Mouse (Mus musculus) hindbrain, embryonic 16.5 days (tissue): ENCODE measurements around the gene Cd6. TPM values are rescaled to one million over a fixed set of nuclear protein-coding genes. Genes with fewer than 3 reads are reported as not detected.

Source experiments
- ATAC-seq: fragments of 200-750 bp; cut with Nextera tagmentation; 2 replicates; pipeline ENCODE4 v1.8.0; 2017; ENCODE audit warnings: moderate TSS enrichment, moderate library complexity
- H3K27ac ChIP-seq: fragments of 300-500 bp; sonication (generic); 2 replicates; pipeline ENCODE4 v1.5.1; 2014; ENCODE audit warnings: low read depth, mild to moderate bottlenecking, control low read depth, low read length, moderate library complexity
- H3K27me3 ChIP-seq: fragments of 300-500 bp; sonication (generic); replicated peaks from 2 replicates; pipeline ENCODE4 v1.6.1; 2014; ENCODE audit warnings: low read length; ENCODE audit not compliant: control insufficient read depth, insufficient read depth
- H3K36me3 ChIP-seq: fragments of 300-500 bp; sonication (generic); 2 replicates; pipeline ENCODE4 v1.6.1; 2014; ENCODE audit warnings: mild to moderate bottlenecking, low read length, moderate library complexity, mixed read lengths; ENCODE audit not compliant: control insufficient read depth, insufficient read depth
- H3K4me1 ChIP-seq: fragments of 300-500 bp; sonication (generic); 2 replicates; pipeline ENCODE4 v1.6.1; 2014; ENCODE audit warnings: low read depth, low read length; ENCODE audit not compliant: control insufficient read depth, insufficient read depth
- H3K4me2 ChIP-seq: fragments of 300-500 bp; sonication (generic); 2 replicates; pipeline ENCODE4 v1.6.1; 2014; ENCODE audit warnings: mild to moderate bottlenecking, low read length, control low read depth, moderate library complexity
- H3K4me3 ChIP-seq: fragments of 300-500 bp; sonication (generic); 2 replicates; pipeline ENCODE4 v1.5.1; 2014; ENCODE audit warnings: mild to moderate bottlenecking, low read length, control low read depth, moderate library complexity
- H3K9ac ChIP-seq: fragments of 300-500 bp; sonication (generic); 2 replicates; pipeline ENCODE4 v1.6.1; 2014; ENCODE audit warnings: low read depth, mild to moderate bottlenecking, control low read depth, low read length, moderate library complexity
- H3K9me3 ChIP-seq: fragments of 300-500 bp; sonication (generic); 2 replicates; pipeline ENCODE4 v1.6.1; 2014; ENCODE audit warnings: mild to moderate bottlenecking, low read length, moderate library complexity; ENCODE audit not compliant: control insufficient read depth
- WGBS: fragments of 180-500 bp; shearing (Covaris S2); extraction: QIAGEN DNeasy Blood & Tissue Kit; methylation state at CpG from one replicate; pipeline ENCODE4 v1.1.7; 2014; 5-methylcytosine and 5-hydroxymethylcytosine counted together
- polyA plus RNA-seq: library from polyadenylated mRNA; unstranded; fragments of >200 nt; fragmentation: Nextera tagmentation; extraction: Ambion mirVana; gene quantifications from 2 replicates; pipeline ENCODE4 v1.2.1, GENCODE M21; 2015

Cd6 gene
- not detected in 2 replicates for polyA plus RNA-seq

- Histone ChIP-seq H3K4me3 (no peak within 1 kb of the TSS), H3K36me3 (no peaks in the 10 kb centered on the region), H3K4me1 (no peaks in the 10 kb centered on the region), H3K9ac (no peak within 1 kb of the TSS), H3K9me3 (no peaks in the 10 kb centered on the region), H3K27me3 (no peaks in the 10 kb centered on the region), H3K4me2 (no peak within 1 kb of the TSS), H3K27ac (no peak within 1 kb of the TSS)
- no peak for ATAC-seq
- WGBS, result 92% methylated on average over 16 of the region's 16 CpGs
Observed at GRCm38 (mm10) chr19:10829436-10830175, at the start of gene Cd6. Gene Cd6, minus strand, starts transcription at chr19:10830058.

GRCm38 (mm10) chr19:10878201-10878837 is 48.5 kb upstream of the Cd6 start:
- H3K4me3 ChIP-seq, result no peak overlapping the region
- H3K27ac ChIP-seq, result no peak overlapping the region
- no peak overlapping the region for H3K4me2 ChIP-seq
- peaks cover 16% of the 10 kb centered on the region for H3K4me1 ChIP-seq
- no peak overlapping the region for H3K9ac ChIP-seq
- peaks cover 7% of the 10 kb centered on the region for H3K36me3 ChIP-seq
- no peak for ATAC-seq
- H3K9me3 ChIP-seq, result no peaks in the 10 kb centered on the region
- WGBS, result 91% methylated on average over 7 of the region's 7 CpGs
- H3K27me3 ChIP-seq, result no peaks in the 10 kb centered on the region

- Histone ChIP-seq H3K36me3 (peaks cover 25% of the 10 kb centered on the region), H3K27ac (no peak overlapping the region), H3K9ac (no peak overlapping the region), H3K4me1 (peaks cover 22% of the 10 kb centered on the region), H3K27me3 (no peaks in the 10 kb centered on the region), H3K4me3 (no peak overlapping the region), H3K9me3 (no peaks in the 10 kb centered on the region), H3K4me2 (no peak overlapping the region)
- ATAC-seq, result no peak
- 78% methylated on average over 14 of the region's 14 CpGs for WGBS
Observed at GRCm38 (mm10) chr19:10871328-10871961, 41.6 kb upstream of the Cd6 start.

GRCm38 (mm10) chr19:10870676-10871075 is 40.8 kb upstream of the Cd6 start:
- Histone ChIP-seq H3K27me3 (no peaks in the 10 kb centered on the region), H3K4me1 (peaks cover 22% of the 10 kb centered on the region), H3K4me2 (no peak overlapping the region), H3K4me3 (no peak overlapping the region), H3K27ac (no peak overlapping the region), H3K9ac (no peak overlapping the region), H3K9me3 (no peaks in the 10 kb centered on the region), H3K36me3 (peaks cover 31% of the 10 kb centered on the region)
- 91% methylated on average over 3 of the region's 3 CpGs for WGBS
- no peak for ATAC-seq

GRCm38 (mm10) chr19:10869886-10870527 is 40.1 kb upstream of the Cd6 start, which contains the start of gene Tmem132a:
Gene Tmem132a, minus strand, starts transcription at chr19:10869940.
- Histone ChIP-seq H3K9me3 (no peaks in the 10 kb centered on the region), H3K27ac (peak within 1 kb of the TSS; percentile 88), H3K4me3 (peak within 1 kb of the TSS; percentile 85), H3K4me1 (peaks cover 22% of the 10 kb centered on the region), H3K27me3 (no peaks in the 10 kb centered on the region), H3K9ac (peak within 1 kb of the TSS; percentile 95), H3K4me2 (peak within 1 kb of the TSS; percentile 82), H3K36me3 (peaks cover 38% of the 10 kb centered on the region)
- WGBS, result 3% methylated on average over 8 of the region's 8 CpGs
- ATAC-seq, result peak; percentile 58

GRCm38 (mm10) chr19:10869241-10869885 is 39.5 kb upstream of the Cd6 start:
- Histone ChIP-seq H3K36me3 (peaks cover 44% of the 10 kb centered on the region), H3K27me3 (no peaks in the 10 kb centered on the region)
- WGBS, result 0% methylated on average over 43 of the region's 43 CpGs

GRCm38 (mm10) chr19:10868623-10869141 is 38.8 kb upstream of the Cd6 start:
- Histone ChIP-seq H3K4me2 (peak overlapping the region; percentile 82), H3K27me3 (no peaks in the 10 kb centered on the region), H3K9me3 (no peaks in the 10 kb centered on the region), H3K4me1 (peaks cover 22% of the 10 kb centered on the region), H3K9ac (peak overlapping the region; percentile 95), H3K27ac (peak overlapping the region; percentile 88), H3K4me3 (peak overlapping the region; percentile 85), H3K36me3 (peaks cover 43% of the 10 kb centered on the region)
- ATAC-seq, result peak; percentile 40
- under 1% methylated on average over 17 of the region's 17 CpGs for WGBS

More at GRCm38 (mm10) chr19:10869241-10869885, 39.5 kb upstream of the Cd6 start:
- Histone ChIP-seq H3K4me2 (peak overlapping the region; percentile 82), H3K9ac (peak overlapping the region; percentile 95), H3K4me3 (peak overlapping the region; percentile 85), H3K4me1 (peaks cover 22% of the 10 kb centered on the region), H3K9me3 (no peaks in the 10 kb centered on the region), H3K27ac (peak overlapping the region; percentile 88)
- ATAC-seq, result peak; percentile 95

- peaks cover 22% of the 10 kb centered on the region for H3K4me1 ChIP-seq
- peak overlapping the region; percentile 95 for H3K9ac ChIP-seq
- no peaks in the 10 kb centered on the region for H3K9me3 ChIP-seq
- ATAC-seq, result 0 out of 2 replicates have a peak, but pooled peaks have one; percentile 1
- peak overlapping the region; percentile 82 for H3K4me2 ChIP-seq
- H3K4me3 ChIP-seq, result peak overlapping the region; percentile 85
- H3K27ac ChIP-seq, result peak overlapping the region; percentile 35
- peaks cover 49% of the 10 kb centered on the region for H3K36me3 ChIP-seq
- 18% methylated on average over 5 of the region's 5 CpGs for WGBS
- H3K27me3 ChIP-seq, result no peaks in the 10 kb centered on the region
Observed at GRCm38 (mm10) chr19:10867946-10868622, 38.2 kb upstream of the Cd6 start.
